Mouse (Mus musculus) C2C12 (cell line): Measurements from ENCODE around the gene Manbal. TPM values are rescaled to one million over a fixed set of nuclear protein-coding genes. Genes with fewer than 3 reads are reported as not detected.
A peak's percentile ranks its signal among the peaks of the same experiment; 100 is the strongest.

Source experiments
- H3K27me3 ChIP-seq: one replicate; pipeline ENCODE4 v1.6.1; 2011; ENCODE audit not compliant: control insufficient read depth, insufficient read depth, insufficient read length
- H3K36me3 ChIP-seq: one replicate; pipeline ENCODE4 v1.6.1; 2011; ENCODE audit not compliant: control insufficient read depth, insufficient read depth
- H3K4me3 ChIP-seq: one replicate; pipeline ENCODE4 v1.5.1; 2011; ENCODE audit warnings: mild to moderate bottlenecking, control low read depth; ENCODE audit not compliant: poor library complexity, insufficient read depth, severe bottlenecking
- H3K79me2 ChIP-seq: one replicate; pipeline ENCODE4 v1.6.1; 2011; ENCODE audit not compliant: control insufficient read depth, insufficient read depth
- H3K79me3 ChIP-seq: one replicate; pipeline ENCODE4 v1.6.1; 2011; ENCODE audit warnings: low read depth, control low read depth
- H3ac ChIP-seq: one replicate; pipeline ENCODE3; 2011; ENCODE audit warnings: low read depth; ENCODE audit not compliant: control insufficient read depth, insufficient read length
- CEBPB ChIP-seq: IDR thresholded peaks from one replicate; pipeline ENCODE4 v1.6.1; 2011; ENCODE audit warnings: low read depth, mild to moderate bottlenecking, control low read depth, moderate library complexity
- CTCF ChIP-seq: IDR thresholded peaks from one replicate; pipeline ENCODE4 v1.5.1; 2011; ENCODE audit not compliant: control insufficient read depth, insufficient read depth, insufficient read length
- FOSL1 ChIP-seq: IDR thresholded peaks from one replicate; pipeline ENCODE4 v1.8.0; 2011; ENCODE audit warnings: mild to moderate bottlenecking, low read length; ENCODE audit not compliant: poor library complexity, insufficient read depth, severe bottlenecking
- MAX ChIP-seq: IDR thresholded peaks from one replicate; pipeline ENCODE4 v1.6.1; 2011; ENCODE audit warnings: mild to moderate bottlenecking, control low read depth
- MYOD1 ChIP-seq: IDR thresholded peaks from one replicate; pipeline ENCODE4 v1.6.1; 2011; ENCODE audit warnings: low read depth; ENCODE audit not compliant: control insufficient read depth, insufficient read length
- MYOG ChIP-seq: IDR thresholded peaks from one replicate; pipeline ENCODE4 v1.6.1; 2011; ENCODE audit not compliant: control insufficient read depth, insufficient read length; ENCODE audit errors: extremely low read depth
- USF1 ChIP-seq: IDR thresholded peaks from one replicate; pipeline ENCODE4 v1.6.1; 2011; ENCODE audit warnings: low read depth, mild to moderate bottlenecking, control low read depth, moderate library complexity
- polyA plus RNA-seq: library from polyadenylated mRNA; unstranded; fragments of >200 nt; fragmentation: generic; extraction: Trizol; gene quantifications from one replicate; pipeline ENCODE4 v1.2.1, GENCODE M21; 2012; ENCODE audit warnings: missing spikeins

The Manbal gene
- polyA plus RNA-seq, 1 experiment = 51.1 TPM

DNA sequence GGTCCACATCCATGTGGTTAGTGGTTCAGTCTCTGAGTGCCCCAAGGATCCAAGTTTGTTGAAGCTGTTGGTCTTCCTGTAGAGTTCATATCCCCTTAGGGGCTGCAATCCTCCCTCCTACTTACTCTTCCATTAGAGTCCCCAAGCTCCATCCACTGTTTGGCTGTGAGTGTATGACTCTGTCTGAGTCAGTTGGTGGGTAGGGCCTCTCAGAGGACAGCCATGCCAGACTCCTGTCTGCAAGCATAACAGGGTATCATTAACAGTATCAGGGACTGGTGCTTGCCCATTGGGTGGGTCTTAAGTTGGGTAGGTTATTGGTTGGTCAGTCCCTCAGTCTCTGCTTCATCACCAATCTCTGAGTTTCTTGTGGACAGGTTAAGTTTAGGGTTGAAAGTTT, 52.1 kb downstream of the Manbal start:
- H3K79me3 ChIP-seq = no peaks in the 10 kb centered on the region
- H3K79me2 ChIP-seq = peaks cover 12% of the 10 kb centered on the region
- no peak for TF ChIP-seq USF1
- no peak for TF ChIP-seq MYOD1
- TF ChIP-seq FOSL1 = no peak
- H3K4me3 ChIP-seq = no peak overlapping the region
- H3K27me3 ChIP-seq = no peaks in the 10 kb centered on the region
- H3K36me3 ChIP-seq = no peaks in the 10 kb centered on the region
- H3ac ChIP-seq = no peak overlapping the region

DNA sequence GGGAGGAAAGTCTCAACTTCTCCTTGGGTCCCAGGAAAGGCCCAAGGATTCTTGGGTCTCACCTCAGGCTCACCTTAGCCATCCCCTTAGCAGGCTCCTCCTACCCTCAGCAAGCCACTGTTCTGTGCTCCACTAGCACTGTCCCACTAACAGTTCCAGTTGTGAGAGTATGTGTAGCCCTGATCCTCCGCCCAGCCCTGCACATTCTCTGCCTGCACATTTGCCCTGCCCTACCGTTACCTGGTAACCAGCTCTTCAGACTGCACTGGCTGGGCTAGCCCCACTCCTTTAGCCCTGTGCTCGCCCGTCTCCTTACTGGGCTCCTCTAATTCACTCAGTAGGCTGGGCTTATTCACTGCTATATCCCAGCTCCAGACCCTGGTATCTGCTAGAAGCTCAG, 53.0 kb downstream of the Manbal start:
- Histone ChIP-seq H3K79me2 (peaks cover 20% of the 10 kb centered on the region), H3K79me3 (peaks cover 7% of the 10 kb centered on the region), H3K4me3 (no peak overlapping the region), H3K27me3 (no peaks in the 10 kb centered on the region), H3K36me3 (no peaks in the 10 kb centered on the region), H3ac (no peak overlapping the region)
- TF ChIP-seq CEBPB (no peak), USF1 (no peak), FOSL1 (no peak), CTCF (no peak), MAX (no peak), MYOD1 (no peak), MYOG (no peak)

DNA sequence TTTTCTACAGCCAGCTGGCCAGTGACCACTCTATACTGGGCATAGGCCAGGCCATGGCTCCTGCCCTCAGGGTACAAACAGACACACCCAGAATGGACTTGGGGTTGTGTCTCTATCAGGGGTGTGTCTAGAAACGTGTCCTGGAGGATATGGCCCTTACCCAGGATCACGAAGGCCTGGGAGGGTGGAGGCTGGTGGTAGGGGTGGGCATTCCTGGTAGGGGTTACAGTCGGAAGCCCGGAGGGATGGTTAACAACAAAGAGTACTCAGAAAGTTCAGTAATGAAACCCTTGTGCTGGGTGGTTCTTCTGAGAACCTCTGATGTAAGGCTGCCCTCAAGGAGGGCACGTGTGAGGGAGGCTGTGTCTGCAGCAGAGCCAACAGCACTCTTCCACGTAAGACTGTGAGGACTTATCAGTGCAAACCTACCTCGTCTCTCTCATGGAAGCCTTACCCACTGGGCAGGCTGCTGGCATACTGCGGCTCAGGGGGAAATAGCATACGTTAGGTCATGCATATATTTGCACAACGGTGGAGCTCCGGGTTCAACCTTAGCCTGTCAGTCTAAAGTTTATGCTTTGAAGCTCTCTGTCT, 54.8 kb downstream of the Manbal start:
- peaks cover 25% of the 10 kb centered on the region for H3K79me3 ChIP-seq
- no peak overlapping the region for H3K4me3 ChIP-seq
- no peak overlapping the region for H3ac ChIP-seq
- H3K79me2 ChIP-seq = peaks cover 38% of the 10 kb centered on the region
- H3K36me3 ChIP-seq = peaks cover 3% of the 10 kb centered on the region
- TF ChIP-seq MYOG = no peak
- TF ChIP-seq MYOD1 = no peak
- TF ChIP-seq CTCF = no peak
- TF ChIP-seq USF1 = no peak
- no peak for TF ChIP-seq MAX
- TF ChIP-seq FOSL1 = no peak
- TF ChIP-seq CEBPB = no peak
- H3K27me3 ChIP-seq = no peaks in the 10 kb centered on the region

DNA sequence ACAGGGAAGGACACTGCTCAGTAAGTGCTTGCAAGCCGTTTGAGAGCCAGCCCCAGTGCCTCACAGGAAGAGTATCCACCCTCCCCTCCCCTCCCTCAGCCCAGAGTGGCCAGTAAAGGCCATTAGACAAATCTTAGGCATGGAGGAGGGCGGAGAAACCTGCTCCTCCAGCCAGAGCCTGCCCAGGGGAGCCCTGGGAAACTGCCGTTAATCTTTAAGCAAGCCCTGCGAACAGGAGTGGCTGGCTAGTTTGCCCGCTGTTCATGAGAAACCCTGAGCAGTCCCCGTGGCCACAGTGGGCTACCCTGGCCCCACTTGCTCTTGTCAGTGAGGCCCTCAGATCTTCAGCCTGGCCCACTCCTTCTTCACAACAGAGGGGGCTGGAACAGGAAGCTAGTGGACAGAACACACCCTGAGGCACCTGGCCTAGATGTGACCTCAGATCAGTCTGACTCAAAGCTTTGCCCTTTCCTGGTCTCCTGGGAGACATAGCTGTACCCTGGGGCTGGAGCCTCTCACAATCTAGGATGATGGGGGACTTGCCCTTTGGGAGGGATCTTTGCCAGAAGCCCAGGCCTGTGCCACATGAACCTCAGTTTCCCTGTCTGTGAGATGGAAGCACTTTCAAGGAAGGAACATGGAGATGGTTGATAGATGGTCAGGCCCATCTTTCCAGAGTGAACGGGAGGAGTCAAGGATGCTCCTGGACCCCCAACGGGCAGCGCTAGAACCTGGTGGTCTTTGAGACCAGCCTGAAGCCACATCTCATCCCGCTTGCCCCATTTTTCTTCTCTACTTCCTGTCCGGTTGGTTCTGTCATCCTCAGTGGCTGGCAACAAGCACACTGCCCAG, 55.7 kb downstream of the Manbal start:
- H3K36me3 ChIP-seq = peaks cover 9% of the 10 kb centered on the region
- peak overlapping the region; percentile 29 for H3ac ChIP-seq
- H3K27me3 ChIP-seq = no peaks in the 10 kb centered on the region
- H3K79me3 ChIP-seq = peaks cover 34% of the 10 kb centered on the region
- H3K4me3 ChIP-seq = peak overlapping the region; percentile 62
- H3K79me2 ChIP-seq = peaks cover 47% of the 10 kb centered on the region
- TF ChIP-seq USF1 (no peak), CTCF (no peak), FOSL1 (no peak), MAX (peak; percentile 50), MYOG (no peak), MYOD1 (peak; percentile 43), CEBPB (no peak)

DNA sequence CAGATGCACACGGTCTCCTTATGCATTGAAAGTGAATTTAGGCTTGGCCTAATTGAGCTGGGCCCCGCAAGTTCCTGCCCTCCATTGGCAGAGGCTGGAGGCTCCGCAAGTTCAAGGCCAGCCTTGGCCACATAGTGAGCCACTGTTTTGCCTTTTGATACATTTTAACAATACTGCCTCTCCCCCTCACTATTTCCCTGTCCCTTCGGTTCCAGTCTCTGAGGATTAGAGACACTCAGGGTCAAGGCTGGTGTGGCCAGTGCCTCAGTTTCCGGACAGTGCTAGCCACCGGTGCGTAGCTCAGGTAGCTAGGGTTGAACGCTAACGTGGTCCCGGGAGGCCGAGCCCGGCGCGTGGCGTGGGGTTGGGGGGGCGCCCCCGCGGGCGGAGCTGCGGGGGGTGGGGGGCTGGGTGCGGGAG, 56.3 kb downstream of the Manbal start:
- Histone ChIP-seq H3K79me3 (peaks cover 40% of the 10 kb centered on the region), H3K27me3 (no peaks in the 10 kb centered on the region), H3ac (peak overlapping the region; percentile 83), H3K36me3 (peaks cover 16% of the 10 kb centered on the region), H3K4me3 (peak overlapping the region; percentile 62), H3K79me2 (peaks cover 54% of the 10 kb centered on the region)
- TF ChIP-seq CTCF (no peak), CEBPB (no peak), MAX (no peak), FOSL1 (no peak), MYOD1 (no peak), MYOG (no peak), USF1 (no peak)
